Mouse (Mus musculus) limb, embryonic 12.5 days (tissue): Measurements from ENCODE around the gene Cog8. TPM values are rescaled to one million over a fixed set of nuclear protein-coding genes. Genes with fewer than 3 reads are reported as not detected.
A peak's percentile ranks its signal among the peaks of the same experiment; 100 is the strongest.
"Not testable (repeated sequence)": the region's sequence is repeated elsewhere in the genome, so short reads cannot be mapped to it uniquely, and the experiment has no call there.

Experiments used
- ATAC-seq: fragments of 200-750 bp; cut with Nextera tagmentation; 2 replicates; pipeline ENCODE4 v1.8.0; 2017; ENCODE audit warnings: low read depth, moderate TSS enrichment; ENCODE audit not compliant: insufficient number of reproducible peaks, insufficient read depth, low FRiP score, low TSS enrichment
- H3K27ac ChIP-seq: fragments of 300-500 bp; sonication (generic); 2 replicates; pipeline ENCODE4 v1.5.1; 2016; ENCODE audit warnings: mild to moderate bottlenecking, moderate library complexity
- H3K27me3 ChIP-seq: fragments of 300-500 bp; sonication (generic); 2 replicates; pipeline ENCODE4 v1.6.1; 2016; ENCODE audit warnings: mild to moderate bottlenecking, moderate library complexity
- H3K36me3 ChIP-seq: fragments of 300-500 bp; sonication (generic); 2 replicates; pipeline ENCODE4 v1.6.1; 2016; ENCODE audit warnings: mild to moderate bottlenecking, moderate library complexity
- H3K4me1 ChIP-seq: fragments of 300-500 bp; sonication (generic); replicated peaks from 2 replicates; pipeline ENCODE4 v1.6.1; 2016
- H3K4me2 ChIP-seq: fragments of 300-500 bp; sonication (generic); 2 replicates; pipeline ENCODE4 v1.6.1; 2016; ENCODE audit warnings: mild to moderate bottlenecking, moderate library complexity
- H3K4me3 ChIP-seq: fragments of 300-500 bp; sonication (generic); replicated peaks from 2 replicates; pipeline ENCODE4 v1.5.1; 2016; ENCODE audit warnings: mild to moderate bottlenecking
- H3K9ac ChIP-seq: fragments of 300-500 bp; sonication (generic); replicated peaks from 2 replicates; pipeline ENCODE4 v1.6.1; 2016; ENCODE audit warnings: mild to moderate bottlenecking, moderate library complexity
- H3K9me3 ChIP-seq: fragments of 300-500 bp; sonication (generic); 2 replicates; pipeline ENCODE4 v1.6.1; 2016; ENCODE audit warnings: mild to moderate bottlenecking, moderate library complexity
- WGBS: fragments of 180-500 bp; shearing (Covaris S2); methylation state at CpG from one replicate; pipeline ENCODE4 v1.1.7; 2016; 5-methylcytosine and 5-hydroxymethylcytosine counted together
- polyA plus RNA-seq: library from polyadenylated mRNA; unstranded; fragments of >200 nt; fragmentation: Nextera tagmentation; extraction: Ambion mirVana; gene quantifications from 2 replicates; pipeline ENCODE4 v1.2.1, GENCODE M21; 2016

Cog8 gene
- polyA plus RNA-seq, 1 experiment from 2014 or later = 48.4 TPM

- Histone ChIP-seq H3K27me3 (no peaks in the 10 kb centered on the region), H3K4me2 (no peak overlapping the region), H3K36me3 (peaks cover 92% of the 10 kb centered on the region), H3K9ac (no peak overlapping the region), H3K9me3 (no peaks in the 10 kb centered on the region), H3K27ac (no peak overlapping the region), H3K4me1 (no peaks in the 10 kb centered on the region), H3K4me3 (no peak overlapping the region)
- no peak for ATAC-seq
- WGBS = 85% methylated on average over 7 of the region's 7 CpGs
Observed at GRCm38 (mm10) chr8:107040632-107041031, 15.9 kb downstream of the Cog8 start.

GRCm38 (mm10) chr8:107036626-107037025, 19.9 kb downstream of the Cog8 start:
- peaks cover 61% of the 10 kb centered on the region for H3K36me3 ChIP-seq
- H3K9me3 ChIP-seq = no peaks in the 10 kb centered on the region
- peaks cover 15% of the 10 kb centered on the region for H3K4me1 ChIP-seq
- H3K4me2 ChIP-seq = no peak overlapping the region
- no peak overlapping the region for H3K9ac ChIP-seq
- no peaks in the 10 kb centered on the region for H3K27me3 ChIP-seq
- no peak overlapping the region for H3K4me3 ChIP-seq
- H3K27ac ChIP-seq = no peak overlapping the region
- 87% methylated on average over 8 of the region's 8 CpGs for WGBS
- ATAC-seq = no peak

GRCm38 (mm10) chr8:107035641-107036040, 20.8 kb downstream of the Cog8 start:
- H3K9ac ChIP-seq = no peak overlapping the region
- WGBS = 86% methylated on average over 3 of the region's 3 CpGs

GRCm38 (mm10) chr8:107033609-107034008, 22.9 kb downstream of the Cog8 start:
- H3K27ac ChIP-seq, H3K9ac ChIP-seq, ATAC-seq, H3K4me3 ChIP-seq, H3K4me2 ChIP-seq, H3K9me3 ChIP-seq, H3K27me3 ChIP-seq: not testable (repeated sequence)
- H3K4me1 ChIP-seq = peaks cover 15% of the 10 kb centered on the region
- 96% methylated on average over 2 of the region's 2 CpGs for WGBS
- peaks cover 31% of the 10 kb centered on the region for H3K36me3 ChIP-seq

More at GRCm38 (mm10) chr8:107035641-107036040, 20.8 kb downstream of the Cog8 start:
- no peaks in the 10 kb centered on the region for H3K27me3 ChIP-seq
- no peak overlapping the region for H3K27ac ChIP-seq
- H3K36me3 ChIP-seq = peaks cover 52% of the 10 kb centered on the region
- ATAC-seq = no peak
- no peak overlapping the region for H3K4me3 ChIP-seq
- no peak overlapping the region for H3K4me2 ChIP-seq
- H3K4me1 ChIP-seq = peaks cover 15% of the 10 kb centered on the region
- no peaks in the 10 kb centered on the region for H3K9me3 ChIP-seq

- Histone ChIP-seq H3K27ac (peak overlapping the region; percentile 76), H3K9me3 (no peaks in the 10 kb centered on the region), H3K4me2 (peak overlapping the region; percentile 87), H3K9ac (peak overlapping the region; percentile 95), H3K4me1 (peaks cover 15% of the 10 kb centered on the region), H3K27me3 (no peaks in the 10 kb centered on the region), H3K36me3 (peaks cover 19% of the 10 kb centered on the region; the same call in 1 of the 2 replicates), H3K4me3 (peak overlapping the region; percentile 99)
- peak; percentile 35; the same call in 1 of the 2 replicates for ATAC-seq
- WGBS = under 1% methylated on average over 40 of the region's 40 CpGs
Observed at GRCm38 (mm10) chr8:107031577-107032090, 24.9 kb downstream of the Cog8 start.

GRCm38 (mm10) chr8:107030650-107031576, 25.6 kb downstream of the Cog8 start, which contains the start of gene Vps4a:
Gene Vps4a, plus strand, starts transcription at chr8:107031222.
- H3K9ac ChIP-seq = peak within 1 kb of the TSS; percentile 95
- peak; percentile 91 for ATAC-seq
- peak within 1 kb of the TSS; percentile 99 for H3K4me3 ChIP-seq
- no peaks in the 10 kb centered on the region for H3K27me3 ChIP-seq
- H3K9me3 ChIP-seq = no peaks in the 10 kb centered on the region
- H3K27ac ChIP-seq = peak within 1 kb of the TSS; percentile 76
- H3K36me3 ChIP-seq = peaks cover 11% of the 10 kb centered on the region; the same call in 1 of the 2 replicates
- WGBS = 5% methylated on average over 65 of the region's 66 CpGs
- H3K4me1 ChIP-seq = peaks cover 15% of the 10 kb centered on the region
- peak within 1 kb of the TSS; percentile 87 for H3K4me2 ChIP-seq

- H3K4me2 ChIP-seq = no peak overlapping the region
- H3K4me1 ChIP-seq = peaks cover 15% of the 10 kb centered on the region
- H3K4me3 ChIP-seq = no peak overlapping the region
- no peak overlapping the region for H3K27ac ChIP-seq
- ATAC-seq = no peak
- 0 out of 2 replicates have a peak, but pooled peaks cover 4% of the 10 kb centered on the region for H3K36me3 ChIP-seq
- H3K9me3 ChIP-seq = no peaks in the 10 kb centered on the region
- H3K9ac ChIP-seq = no peak overlapping the region
- no peaks in the 10 kb centered on the region for H3K27me3 ChIP-seq
- 75% methylated on average over 5 of the region's 5 CpGs for WGBS
Observed at GRCm38 (mm10) chr8:107030058-107030457, 26.4 kb downstream of the Cog8 start.

GRCm38 (mm10) chr8:107029310-107029709, 27.2 kb downstream of the Cog8 start:
- H3K27ac ChIP-seq = no peak overlapping the region
- no peaks in the 10 kb centered on the region for H3K27me3 ChIP-seq
- WGBS = 77% methylated on average over 3 of the region's 3 CpGs
- no peak overlapping the region for H3K4me3 ChIP-seq
- H3K9me3 ChIP-seq = no peaks in the 10 kb centered on the region
- H3K36me3 ChIP-seq = no peaks in the 10 kb centered on the region
- H3K4me2 ChIP-seq = no peak overlapping the region
- H3K9ac ChIP-seq = no peak overlapping the region
- peaks cover 15% of the 10 kb centered on the region for H3K4me1 ChIP-seq
- no peak for ATAC-seq

GRCm38 (mm10) chr8:107023479-107023878, 33.0 kb downstream of the Cog8 start:
- Histone ChIP-seq H3K4me1 (no peaks in the 10 kb centered on the region), H3K36me3 (0 out of 2 replicates have a peak, but pooled peaks cover 4% of the 10 kb centered on the region), H3K27ac (no peak overlapping the region), H3K4me2 (no peak overlapping the region), H3K9me3 (no peaks in the 10 kb centered on the region), H3K4me3 (no peak overlapping the region), H3K27me3 (no peaks in the 10 kb centered on the region), H3K9ac (no peak overlapping the region)
- no peak for ATAC-seq
- 90% methylated on average over 8 of the region's 8 CpGs for WGBS

GRCm38 (mm10) chr8:107014915-107015314, 41.6 kb downstream of the Cog8 start:
- Histone ChIP-seq H3K27me3 (no peaks in the 10 kb centered on the region), H3K4me2 (no peak overlapping the region), H3K9ac (no peak overlapping the region), H3K4me3 (no peak overlapping the region), H3K36me3 (peaks cover 39% of the 10 kb centered on the region), H3K4me1 (no peaks in the 10 kb centered on the region), H3K27ac (no peak overlapping the region), H3K9me3 (no peaks in the 10 kb centered on the region)
- ATAC-seq = no peak
- WGBS = 86% methylated on average over 1 of the region's 1 CpGs

- Histone ChIP-seq H3K9me3 (no peaks in the 10 kb centered on the region), H3K36me3 (peaks cover 53% of the 10 kb centered on the region), H3K4me1 (no peaks in the 10 kb centered on the region), H3K9ac (no peak overlapping the region), H3K27ac (no peak overlapping the region), H3K27me3 (no peaks in the 10 kb centered on the region), H3K4me3 (no peak overlapping the region), H3K4me2 (no peak overlapping the region)
- no peak for ATAC-seq
- 72% methylated on average over 2 of the region's 2 CpGs for WGBS
Observed at GRCm38 (mm10) chr8:107012666-107013065, 43.8 kb downstream of the Cog8 start.
